Mouse (Mus musculus): ENCODE results near the gene Mpdu1.

DNA sequence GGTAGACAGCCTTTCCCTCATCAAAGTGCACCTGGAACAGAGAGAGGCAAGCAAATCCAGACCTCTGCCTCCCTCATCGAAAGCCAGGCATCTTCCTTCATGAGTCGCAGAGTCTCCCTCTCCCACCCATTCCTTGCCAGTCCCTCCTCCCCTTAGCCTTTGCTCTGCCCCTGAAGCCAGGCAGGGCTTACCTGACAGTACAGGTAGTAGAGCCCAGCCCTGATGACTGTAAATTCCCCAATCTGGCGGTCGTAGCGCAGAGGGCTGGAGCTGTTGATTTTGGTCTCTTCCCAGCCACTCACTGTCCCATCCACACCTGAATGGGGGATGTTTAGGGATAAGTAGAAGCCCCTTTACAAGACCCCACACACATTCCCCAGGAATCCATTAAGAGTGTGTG lies 24.6 kb upstream of the Mpdu1 start:
- no peak for TF ChIP-seq CTCF (IDR thresholded peaks at IDR 0.05; ENCODE audit: borderline replicate concordance, control insufficient read depth, extremely low read depth, insufficient read depth, low read length, poor library complexity)
- no peak for TF ChIP-seq POLR2A (IDR thresholded peaks at IDR 0.05; ENCODE audit: control insufficient read depth, extremely low read depth, insufficient read depth, low read length, poor library complexity)
